Mouse (Mus musculus) CD4-positive, CD25-positive, alpha-beta regulatory T cell (primary cell): ENCODE results near the gene Sh2b3. TPM values are rescaled to one million over a fixed set of nuclear protein-coding genes. Genes with fewer than 3 reads are reported as not detected.

Experiments used
- polyA plus RNA-seq: library from polyadenylated mRNA; unstranded; fragments of 100-300 nt; shearing (Covaris generic); gene quantifications from one replicate; pipeline ENCODE4 v1.2.1, GENCODE M21; 2017

Gene Sh2b3
- polyA plus RNA-seq = 51.3 TPM

GRCm38 (mm10) chr5:121837441-121838340, at the start of gene Sh2b3:
Gene Sh2b3 (minus strand): TSS chr5:121837646.

DNA sequence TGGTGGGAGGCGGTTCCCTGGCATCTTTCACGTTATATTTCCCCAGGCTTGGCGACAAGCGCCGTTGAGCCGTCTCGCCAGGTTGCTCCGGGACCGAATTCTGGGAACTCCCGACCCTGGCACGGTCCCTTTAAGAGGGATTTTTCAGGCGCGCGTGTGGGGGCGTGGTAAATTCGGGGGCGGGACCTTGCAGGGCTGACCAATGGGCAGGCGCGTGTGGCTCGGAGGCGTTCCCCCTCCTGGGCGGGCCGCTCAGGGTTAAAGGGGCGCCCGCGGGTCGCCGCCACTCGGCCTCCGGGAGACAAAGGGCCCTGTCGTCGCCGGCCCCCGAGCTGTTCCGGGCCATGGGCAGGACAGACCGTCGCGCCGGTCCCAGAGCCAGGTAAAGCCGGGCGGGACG, 11.3 kb upstream of the Sh2b3 start, which contains the start of gene Pheta1:
Pheta1 (plus strand) TSS at position 242 of the 400 bp plus-strand sequence.

Other genes with a start within 250 kb of the Sh2b3 start
- 32.8 TPM for gene Aldh2, start 243.8 kb downstream of the Sh2b3 start, polyA plus RNA-seq
- gene Acad12, start 218.7 kb downstream of the Sh2b3 start, polyA plus RNA-seq = 2.1 TPM
- gene Acad10, start 177.1 kb downstream of the Sh2b3 start, polyA plus RNA-seq = 12.4 TPM
- gene Brap, start 177.1 kb downstream of the Sh2b3 start, polyA plus RNA-seq = 68.0 TPM
- gene Atxn2, start 126.3 kb downstream of the Sh2b3 start, polyA plus RNA-seq = 70.1 TPM
- gene Pheta1, start 11.3 kb upstream of the Sh2b3 start, polyA plus RNA-seq = 5.9 TPM
- gene Cux2, start 212.5 kb upstream of the Sh2b3 start, polyA plus RNA-seq = 0.22 TPM